Comparison of ENCODE assay signal across 19 mouse cellular contexts in the genomic region with DNA sequence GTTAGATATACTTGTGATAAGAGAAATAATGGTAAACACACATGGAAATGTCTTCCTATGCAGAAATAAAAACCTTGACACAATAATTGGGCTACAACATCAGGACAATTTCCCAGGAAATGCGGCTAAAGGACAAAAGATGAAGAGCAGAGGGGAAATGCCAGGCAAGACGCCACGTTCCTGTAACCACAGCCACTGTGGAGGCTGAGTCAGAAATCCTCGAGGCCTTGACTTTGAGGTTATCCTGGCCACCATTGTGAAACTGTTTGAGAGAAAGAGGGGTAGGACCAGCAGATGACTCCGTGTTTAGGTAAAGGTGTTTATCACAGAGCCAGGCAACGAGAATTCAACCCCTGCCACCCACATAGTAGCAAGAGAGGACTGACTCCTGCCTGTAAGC. TPM values are rescaled to one million over a fixed set of nuclear protein-coding genes. Genes with fewer than 3 reads are reported as not detected.
DNase-seq lines count a peak whose midpoint lies in the region; ATAC-seq lines count a peak whose summit lies in the region.
"Had no signal": no experiment of that assay in that cellular context is flagged by ENCODE, and none has a peak within 500 bp of the region (broad histone marks: within the 10 kb centered on the region; RNA-seq: fewer than 3 reads in every experiment).

No protein-coding gene starts in this region.

- no peak for ATAC-seq in heart, embryonic 14.5 days (ENCODE audit: insufficient number of reproducible peaks, insufficient read depth, low FRiP score, low read depth)
- ATAC-seq: forebrain, postnatal 0 days; hindbrain, postnatal 0 days; intestine, embryonic 16.5 days; midbrain, embryonic 15.5 days had no signal

- H3K4me3 ChIP-seq in heart, embryonic 14.5 days (ENCODE audit: control insufficient read depth in 1 of 2, insufficient read depth in 1 of 2, low read depth in 1 of 2, low read length in 2 of 2), result no peak overlapping the region
- H3K4me3 ChIP-seq: embryonic facial prominence, embryonic 15.5 days; layer of hippocampus, adult 2 months; midbrain, embryonic 15.5 days; neural tube, embryonic 12.5 days had no signal

- no peak for DNase-seq in heart, adult 11 months
- DNase-seq in Muller cell, postnatal 12 days (ENCODE audit: inconsistent ontology term), result peak; percentile 33
- peak; percentile 31 for DNase-seq in adrenal gland, postnatal 10 days
- DNase-seq in kidney, adult 9 months, result no peak
- no peak for DNase-seq in spleen, adult 12 weeks (ENCODE audit: low spot score)
- no peak for DNase-seq in left cerebral cortex, postnatal 25 days (ENCODE audit: low spot score in 2 of 2)
- DNase-seq: cerebellum, adult 9-10 months; forebrain, postnatal 0 days; gastrocnemius, postnatal 36 days; kidney, postnatal 25 days; thymus, postnatal 25 days had no signal

- H3K27ac ChIP-seq in heart, embryonic 14.5 days (replicated peaks in 1 of 2; ENCODE audit: control insufficient read depth in 1 of 2, insufficient read depth in 1 of 2, low read depth in 2 of 2, low read length in 2 of 2), result peak overlapping the region; percentile 56 to 65
- H3K27ac ChIP-seq: embryonic facial prominence, embryonic 15.5 days; hindbrain, postnatal 0 days; layer of hippocampus, adult 2 months; macrophage; midbrain, embryonic 15.5 days; neural tube, embryonic 12.5 days had no signal

- no peaks in the 10 kb centered on the region for H3K36me3 ChIP-seq in heart, embryonic 14.5 days (ENCODE audit: control insufficient read depth, insufficient read depth, low read length)
- H3K36me3 ChIP-seq: embryonic facial prominence, embryonic 15.5 days; midbrain, embryonic 15.5 days; neural tube, embryonic 12.5 days had no signal

- H3K27me3 ChIP-seq in heart, embryonic 14.5 days (ENCODE audit: control insufficient read depth, insufficient read depth, low read length), result no peaks in the 10 kb centered on the region
- H3K27me3 ChIP-seq: embryonic facial prominence, embryonic 15.5 days; midbrain, embryonic 15.5 days; neural tube, embryonic 12.5 days had no signal

- H3K4me1 ChIP-seq in heart, embryonic 14.5 days (ENCODE audit: control insufficient read depth in 2 of 2, insufficient read depth in 2 of 2, low read length in 2 of 2), result peaks cover 10 to 23% of the 10 kb centered on the region in 2 experiments
- H3K4me1 ChIP-seq: midbrain, embryonic 15.5 days; neural tube, embryonic 12.5 days had no signal

- no peak overlapping the region for H3K9ac ChIP-seq in heart, embryonic 14.5 days (ENCODE audit: low read length)
- H3K9ac ChIP-seq: embryonic facial prominence, embryonic 15.5 days; forebrain, postnatal 0 days; midbrain, embryonic 15.5 days; neural tube, embryonic 12.5 days had no signal

- H3K9me3 ChIP-seq in heart, embryonic 14.5 days (ENCODE audit: control insufficient read depth, low read length), result no peaks in the 10 kb centered on the region
- H3K9me3 ChIP-seq: embryonic facial prominence, embryonic 15.5 days; midbrain, embryonic 15.5 days; neural tube, embryonic 12.5 days had no signal

- no peak overlapping the region for H3K4me2 ChIP-seq in heart, embryonic 14.5 days (ENCODE audit: low read length)
- H3K4me2 ChIP-seq: embryonic facial prominence, embryonic 15.5 days; midbrain, embryonic 15.5 days; neural tube, embryonic 12.5 days had no signal

- WGBS in heart, embryonic 14.5 days, result 39% methylated on average over 6 of the region's 6 CpGs

- intact Hi-C loops in left cerebral cortex, postnatal 25 days (cut with DNase I), result no loop called here

RNA-seq across cellular contexts. Expression of a gene that starts 33.6 kb away (rescaled TPM):
- polyA plus RNA-seq in heart, embryonic 14.5 days (2014; fragmentation: Nextera tagmentation; extraction: Ambion mirVana), result 13.3 TPM in 2 replicates
- total RNA-seq in adrenal gland, postnatal 10 days (2021), result 10 to 100 TPM; 85.2 to 92.0 TPM
- 10 to 100 TPM; 57.4 to 70.1 TPM for total RNA-seq in left cerebral cortex, postnatal 25 days (2021)

Comparison
In these comparisons a context has a peak if more than half of its experiments do, and no peak if none do; other contexts are left out.
1. DNase-seq: peak in Muller cell, postnatal 12 days (single experiment) and adrenal gland, postnatal 10 days (single experiment); none in heart, adult 11 months (single experiment), kidney, adult 9 months (single experiment), spleen, adult 12 weeks (single experiment) and left cerebral cortex, postnatal 25 days (0 of 2).